Mouse (Mus musculus) kidney, adult 18-20 months (tissue): Measurements from ENCODE around the gene Pak7.
"Not testable (repeated sequence)": the region's sequence is repeated elsewhere in the genome, so short reads cannot be mapped to it uniquely, and the experiment has no call there.

Experiments
- DNase-seq: peaks from one replicate; pipeline ENCODE4 v3.0.0; 2021

The Pak7 gene

DNA sequence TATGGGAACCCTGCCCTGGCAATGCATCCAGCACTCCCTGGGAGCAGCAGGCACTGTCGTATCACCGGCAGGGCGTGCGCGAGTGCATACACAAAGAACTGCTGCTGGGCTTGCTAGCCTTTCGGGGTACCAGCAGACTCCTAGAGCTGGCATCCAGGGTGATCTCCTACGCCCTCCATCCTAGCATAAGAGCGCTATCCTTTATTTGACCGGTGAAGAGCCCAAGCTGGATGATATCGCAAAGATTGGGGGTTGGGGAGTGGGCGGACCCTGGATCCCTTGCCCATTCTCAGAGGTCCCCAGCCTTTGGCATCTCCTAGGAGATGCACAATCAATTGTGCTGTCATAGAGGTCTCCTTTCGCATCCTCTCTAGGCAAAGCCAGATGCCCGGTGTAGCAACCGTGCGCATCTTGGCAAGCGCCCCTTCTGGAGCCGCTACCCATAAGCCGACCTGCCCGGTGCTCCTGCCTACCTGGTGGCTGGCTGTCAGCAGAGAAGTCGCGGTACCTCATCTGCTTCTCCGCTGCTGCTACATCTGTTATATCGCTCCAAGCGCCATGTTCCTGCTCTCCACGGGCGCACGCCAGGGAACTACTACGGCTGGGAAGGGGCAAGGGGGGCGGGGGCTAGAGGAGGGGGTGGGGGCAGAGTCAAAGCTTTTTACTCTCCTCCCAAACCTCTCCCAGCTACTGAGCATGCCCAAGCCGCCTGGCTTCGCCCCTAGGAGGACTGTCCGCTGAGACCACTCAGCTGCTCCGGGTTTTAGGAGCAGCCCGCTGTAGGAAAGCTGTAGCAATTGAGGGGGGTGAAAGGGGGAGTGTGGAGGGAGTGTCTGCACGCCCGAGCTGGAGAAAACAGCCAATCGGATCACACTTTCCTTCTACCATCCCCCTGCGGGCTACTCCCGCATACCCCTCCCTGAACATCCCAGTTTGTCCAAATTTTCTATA, at the start of gene Pak7:
Gene Pak7 (minus strand): TSS at position 787 of the 951 bp plus-strand sequence.
- DNase-seq: no peak

DNA sequence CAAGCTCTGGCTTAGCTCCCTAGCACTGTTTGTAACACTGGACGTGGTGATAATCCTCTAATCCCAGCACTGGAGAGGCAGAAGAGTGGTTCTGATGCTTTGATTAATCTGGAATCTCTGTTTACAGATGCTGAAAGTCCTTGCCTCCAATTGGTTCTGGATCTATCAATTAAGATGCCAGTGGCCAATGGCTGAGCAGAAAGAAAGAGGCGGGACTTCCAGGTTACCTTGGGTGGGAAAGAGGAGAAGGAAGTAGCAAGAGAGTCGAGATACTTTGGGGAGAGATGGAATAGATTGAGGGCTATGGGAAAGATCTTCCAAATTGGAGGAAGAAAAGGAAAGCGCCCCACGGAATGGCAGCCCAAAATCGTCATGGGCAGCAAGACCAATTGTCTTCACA, 37.8 kb upstream of the Pak7 start:
- no peak for DNase-seq

DNA sequence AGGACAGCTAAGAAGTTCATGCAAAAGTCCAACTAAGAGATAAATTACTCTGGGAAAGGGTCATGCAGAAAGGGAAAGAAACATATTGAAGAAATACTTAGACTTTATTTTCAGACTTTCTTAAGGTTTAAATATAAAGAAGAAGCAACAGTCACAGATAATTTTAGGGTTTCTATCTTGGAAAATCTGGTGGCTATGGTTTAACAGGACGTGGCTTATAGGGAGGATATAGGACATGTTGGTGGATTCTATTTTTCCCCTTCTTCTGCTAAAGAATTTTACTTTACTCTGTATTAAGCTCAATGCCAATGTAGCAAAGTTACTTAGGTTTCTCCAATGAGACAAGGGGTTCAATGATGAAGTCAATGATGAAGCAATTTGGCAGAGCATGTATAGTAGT, 31.8 kb upstream of the Pak7 start:
- no peak for DNase-seq

DNA sequence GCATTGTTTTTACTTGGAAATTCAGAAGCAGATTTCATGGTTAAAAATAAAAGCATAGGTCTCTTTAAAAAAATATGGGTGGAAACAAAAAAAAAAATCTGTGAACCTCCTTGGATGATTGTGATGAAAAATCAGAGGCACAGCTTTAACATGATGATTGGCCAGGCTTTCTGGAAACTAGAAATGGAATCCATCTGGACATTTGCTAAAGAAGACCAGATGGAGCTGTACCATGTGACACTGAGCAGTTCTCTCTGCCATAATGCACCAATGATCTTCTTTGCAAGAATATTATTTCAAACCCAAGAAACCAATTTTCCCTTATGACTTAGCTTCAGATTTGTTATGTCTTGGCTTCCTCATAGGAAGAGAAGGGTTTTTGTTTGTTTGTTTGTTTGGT, 28.6 kb upstream of the Pak7 start:
- no peak for DNase-seq

DNA sequence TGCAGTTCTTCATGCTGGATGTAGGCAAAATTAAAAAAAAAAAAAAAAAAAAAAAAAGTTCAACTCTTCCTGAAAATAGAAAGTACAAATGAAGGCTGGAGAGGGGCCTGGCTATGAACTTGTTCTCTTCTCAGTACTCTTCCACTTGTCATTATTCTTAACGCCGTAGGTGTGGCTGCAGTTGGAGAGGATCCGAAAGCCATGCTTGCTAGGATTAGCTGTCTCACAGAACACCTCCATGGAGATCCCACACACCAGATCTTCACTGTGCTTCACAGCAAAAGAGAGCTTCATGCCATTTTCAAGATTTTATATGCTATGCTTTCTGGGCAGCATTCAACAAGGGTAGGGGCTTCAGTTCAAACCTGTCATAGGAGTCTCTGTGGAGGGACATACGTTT, 14.8 kb upstream of the Pak7 start:
- DNase-seq: no peak

DNA sequence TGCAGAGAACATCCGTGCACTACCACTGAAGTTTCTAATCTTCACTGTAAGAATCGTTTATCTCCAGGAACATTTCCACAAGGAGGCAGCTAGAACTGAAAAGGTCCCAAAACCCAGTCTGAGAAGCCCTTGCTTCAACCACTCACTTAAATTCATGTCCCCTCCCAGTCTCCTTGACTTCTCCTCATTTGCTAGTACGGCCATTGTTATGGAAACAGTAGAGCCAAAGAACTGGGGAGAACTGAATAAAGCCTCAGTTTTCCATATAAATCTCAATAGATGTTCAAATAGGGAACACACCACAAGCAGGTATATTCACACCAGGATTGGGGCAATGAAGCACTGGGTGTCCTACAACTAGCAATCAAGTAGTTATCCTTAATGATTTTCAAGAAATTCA, 12.4 kb downstream of the Pak7 start:
- DNase-seq: no peak

DNA sequence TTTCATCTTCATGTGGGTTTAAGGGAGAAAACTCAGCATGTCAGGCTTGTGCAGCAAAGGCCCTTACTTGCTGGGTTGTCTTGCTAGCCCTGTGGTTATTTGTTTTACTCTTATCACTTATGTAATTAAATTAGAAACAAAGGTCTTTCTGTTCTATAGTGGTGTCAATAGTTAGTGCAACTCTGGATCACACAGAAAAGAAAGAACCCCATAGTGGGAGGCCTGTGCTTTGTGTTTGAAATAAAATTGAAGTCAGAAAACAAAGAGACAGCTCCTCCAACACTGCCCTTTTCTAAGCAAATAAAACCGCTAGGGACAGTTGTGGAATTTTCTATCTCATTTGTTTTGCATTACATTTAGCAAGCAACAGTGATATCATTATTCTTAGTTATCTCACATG, 15.4 kb downstream of the Pak7 start:
- no peak for DNase-seq

DNA sequence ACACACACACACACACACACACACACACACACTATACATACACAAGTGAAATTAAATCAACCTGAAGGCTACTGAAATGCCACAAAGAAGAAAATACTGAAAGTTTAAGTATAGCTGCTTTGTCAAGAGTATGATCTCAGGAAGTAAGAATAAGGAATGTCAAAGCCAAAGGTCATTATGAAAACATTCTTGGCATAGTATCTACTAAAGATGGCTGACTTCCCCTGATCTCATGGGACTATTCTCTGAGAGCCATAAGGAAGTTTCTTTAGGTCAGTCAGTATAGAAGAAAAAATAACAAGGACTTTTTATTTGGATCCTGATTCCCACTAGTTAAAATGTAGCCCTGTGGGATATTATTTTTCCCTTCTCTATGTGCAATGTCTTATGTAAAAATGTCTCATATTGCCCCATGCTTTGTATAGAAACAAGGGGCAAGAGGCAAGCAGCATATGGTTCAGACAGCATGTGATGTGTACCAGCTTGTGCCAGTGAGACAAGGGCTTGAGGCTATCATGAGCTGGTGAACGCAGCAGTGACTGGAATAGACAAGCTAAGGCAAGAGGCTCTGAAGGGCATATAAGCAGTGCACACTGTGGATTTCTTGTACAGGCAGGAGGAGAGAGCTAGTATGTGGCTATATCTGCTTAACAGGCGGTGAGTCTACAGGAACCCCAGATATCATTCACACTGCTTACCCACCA, 36.2 kb downstream of the Pak7 start:
- no peak for DNase-seq

DNA sequence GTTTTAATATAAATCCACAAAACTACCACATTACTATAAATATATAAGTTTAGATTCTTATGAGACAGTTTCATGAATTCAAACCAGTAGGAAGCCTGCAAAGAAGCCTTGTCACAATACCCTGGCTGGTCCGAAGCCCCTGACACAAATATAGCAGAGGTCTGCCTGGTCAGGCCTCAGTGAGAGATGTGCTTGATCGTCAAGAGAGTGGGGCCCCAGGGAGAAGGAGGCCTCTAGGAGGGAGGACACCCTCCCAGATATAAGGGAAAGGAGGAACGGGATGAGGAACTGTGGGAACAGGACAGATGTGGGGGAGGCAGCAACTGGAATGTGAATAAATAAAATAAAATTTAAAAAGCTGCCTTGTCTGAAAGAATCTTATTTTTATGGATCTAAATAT, 37.3 kb downstream of the Pak7 start:
- no peak for DNase-seq

DNA sequence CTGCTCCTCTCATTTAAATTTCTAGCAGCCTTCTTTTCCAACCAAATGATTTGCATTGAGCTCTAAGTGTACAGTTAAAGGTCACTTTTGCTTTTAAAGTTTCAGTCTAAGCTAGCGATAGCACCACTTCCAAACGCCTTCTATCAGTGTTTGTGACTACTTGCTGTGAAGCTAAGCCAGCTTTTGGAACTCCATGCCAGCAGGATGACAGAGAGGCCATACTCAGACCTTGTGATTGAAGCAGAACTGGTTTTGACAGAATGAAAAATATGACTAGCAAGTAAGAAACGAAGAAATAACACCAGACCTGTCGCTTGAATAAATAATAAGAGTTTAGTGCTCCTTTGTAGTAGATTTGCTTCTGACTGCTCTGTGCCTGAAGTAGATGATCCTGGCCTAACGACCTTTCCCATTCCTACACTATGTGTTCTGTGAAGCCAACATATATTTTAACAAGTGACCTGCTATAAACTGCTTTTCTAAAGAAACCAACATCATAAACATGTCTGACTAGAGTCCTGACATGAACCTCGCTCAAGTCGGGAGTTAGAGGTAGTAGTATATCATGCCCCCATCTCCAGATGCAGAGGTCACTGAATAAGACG, 38.0 kb downstream of the Pak7 start:
- DNase-seq: no peak

DNA sequence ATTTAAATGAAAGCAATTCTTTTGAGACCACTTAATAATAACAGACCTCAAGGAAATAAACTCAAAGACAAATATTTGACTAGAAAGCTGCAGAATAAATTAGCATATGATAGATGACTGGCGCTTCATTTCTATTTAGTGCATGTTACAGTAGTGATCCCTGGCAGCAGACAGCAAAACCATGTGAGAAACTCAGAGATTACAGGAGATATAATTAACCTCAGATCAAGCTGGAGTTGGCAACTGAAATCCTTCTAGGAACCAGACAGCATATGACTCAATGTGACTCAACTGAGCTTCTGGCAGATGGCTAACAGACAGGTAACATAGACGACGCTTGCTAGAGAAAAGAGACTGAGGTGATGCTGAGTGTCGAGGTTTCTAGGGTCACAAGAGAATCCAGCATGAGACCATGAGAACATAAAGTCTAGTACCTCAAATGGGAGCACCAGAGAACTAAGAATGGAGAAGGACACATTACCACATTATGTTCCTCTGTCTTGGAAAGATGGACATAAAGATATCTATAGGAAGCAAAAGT, 43.5 kb downstream of the Pak7 start:
- DNase-seq: not testable (repeated sequence)

DNA sequence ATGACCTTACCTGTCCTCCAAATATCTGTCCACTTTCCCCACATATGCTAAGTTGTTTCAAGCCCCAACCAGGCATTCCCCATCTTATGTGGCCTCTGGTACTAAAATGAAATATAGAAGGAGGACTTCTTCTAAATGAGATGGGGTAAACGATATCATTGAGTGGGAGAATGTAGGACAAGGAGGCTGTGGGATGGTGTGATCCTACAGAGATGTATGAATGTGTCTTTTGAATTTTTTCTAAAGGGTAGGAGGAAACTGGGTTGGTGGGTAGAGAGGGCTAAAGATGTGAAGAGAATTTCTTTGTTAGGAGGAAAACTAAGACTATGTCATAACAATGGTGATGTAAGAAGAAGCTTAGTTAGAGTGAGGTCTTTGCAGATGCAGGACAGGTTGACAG, 57.8 kb downstream of the Pak7 start:
- no peak for DNase-seq

DNA sequence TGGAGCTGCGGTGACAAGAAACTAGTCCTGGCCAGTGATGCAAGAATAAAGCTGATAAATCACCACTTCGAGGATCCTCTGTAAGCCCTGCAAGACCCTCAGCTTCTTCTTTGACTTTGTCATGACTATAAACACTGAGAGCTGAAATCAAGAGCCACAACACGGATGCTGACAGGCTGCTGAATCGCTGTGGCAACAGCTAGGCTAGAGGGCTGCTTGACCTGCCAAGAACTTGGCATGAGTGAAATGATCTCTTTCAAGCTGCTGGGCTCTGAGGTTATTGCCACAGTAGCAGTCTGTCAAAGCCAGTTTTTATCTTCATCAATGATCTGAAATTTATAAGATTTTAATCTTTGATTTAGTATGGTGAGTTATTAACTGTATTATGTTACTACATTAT, 62.1 kb downstream of the Pak7 start:
- no peak for DNase-seq

DNA sequence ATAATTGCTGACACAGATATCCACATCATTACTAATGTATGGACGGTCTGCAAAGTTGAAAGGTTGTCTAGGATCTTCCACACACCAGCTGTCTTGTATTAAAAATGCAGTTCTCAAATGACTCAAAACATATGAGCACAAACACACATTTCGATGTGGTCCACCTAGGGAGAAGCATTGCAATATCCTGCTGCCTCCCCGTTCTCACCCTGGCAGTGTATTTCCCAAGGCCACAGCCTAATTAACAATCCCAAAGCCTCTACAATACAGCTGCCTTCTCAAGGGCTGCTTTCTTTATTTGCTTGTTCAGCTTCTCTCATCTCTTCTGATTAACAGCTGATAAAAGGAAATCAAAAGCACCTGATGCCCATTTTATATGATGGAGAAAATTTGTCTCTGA, 78.5 kb downstream of the Pak7 start:
- DNase-seq: no peak

DNA sequence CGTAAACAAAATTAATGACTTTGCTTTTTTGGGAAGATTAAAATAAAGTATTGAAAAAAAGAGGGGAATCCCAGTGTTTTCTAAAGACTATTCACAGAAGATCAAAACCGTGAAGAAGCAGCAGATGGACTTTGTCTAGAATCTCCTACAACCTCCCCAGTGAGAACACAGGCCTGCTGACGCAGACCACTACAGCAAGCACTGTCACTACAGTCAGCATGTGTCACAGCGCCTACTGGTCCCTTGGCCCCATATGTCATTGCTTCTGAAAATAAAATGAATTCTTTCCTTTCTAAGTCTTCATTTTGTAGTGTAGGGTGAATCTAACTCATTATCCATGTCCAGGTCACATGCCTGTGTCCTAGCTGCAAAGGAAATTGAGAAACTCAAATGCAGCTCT, 79.0 kb downstream of the Pak7 start:
- DNase-seq: no peak

DNA sequence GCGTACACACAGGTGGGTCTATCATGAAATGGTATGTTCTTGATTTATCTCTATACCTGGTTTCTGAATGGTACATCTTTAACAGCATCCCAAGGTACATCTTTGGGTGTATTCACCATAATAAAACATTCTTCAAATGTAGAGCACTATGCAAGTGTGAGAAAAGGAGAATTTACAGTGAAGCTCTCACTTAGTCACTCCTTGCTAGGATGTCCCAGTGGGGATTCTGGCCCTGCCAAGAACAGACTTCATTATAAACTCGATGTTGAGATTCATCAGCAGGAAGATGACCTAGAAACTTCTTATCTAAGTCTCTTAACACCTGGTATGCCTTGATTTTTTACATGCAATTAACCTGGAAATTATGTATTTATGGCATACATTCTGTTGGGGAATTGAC, 85.6 kb downstream of the Pak7 start:
- DNase-seq: no peak

DNA sequence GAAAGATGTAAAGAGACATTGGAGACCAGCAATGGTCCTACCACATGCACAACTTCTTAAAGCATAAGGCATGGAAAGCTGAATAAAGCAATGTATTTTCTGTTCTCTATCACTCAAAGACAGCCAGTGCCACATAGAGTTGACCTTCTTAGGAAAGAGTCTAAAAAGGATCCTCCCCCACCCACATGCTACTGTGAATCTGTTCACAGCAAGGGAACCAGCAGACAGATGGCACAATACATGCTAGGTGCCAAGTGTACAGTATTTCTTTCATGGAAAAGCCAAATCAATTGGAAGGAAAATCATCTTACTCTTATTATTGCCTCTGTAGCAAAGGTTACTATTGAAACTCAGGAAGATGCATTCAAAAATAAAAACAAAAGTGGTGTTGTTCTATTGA, 86.4 kb downstream of the Pak7 start:
- DNase-seq: no peak

DNA sequence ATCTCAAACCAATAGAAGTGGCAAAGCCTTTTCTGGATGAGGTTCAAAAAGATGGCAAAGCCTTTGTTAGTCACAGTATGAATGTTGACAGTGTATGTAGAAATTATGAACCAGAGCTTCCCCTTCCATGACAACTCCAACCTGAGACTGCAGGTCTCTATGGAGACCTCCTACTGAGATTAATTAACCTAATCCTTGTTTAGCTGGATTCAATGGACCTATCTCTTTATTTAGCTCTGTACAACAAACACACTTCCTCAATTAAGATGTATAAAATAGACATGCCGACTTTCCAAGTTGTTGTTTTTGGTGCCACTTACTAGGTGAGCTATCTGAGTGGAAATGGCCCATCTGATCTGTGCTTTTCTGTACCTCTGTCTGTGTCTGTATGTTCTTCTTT, 90.4 kb downstream of the Pak7 start:
- no peak for DNase-seq

DNA sequence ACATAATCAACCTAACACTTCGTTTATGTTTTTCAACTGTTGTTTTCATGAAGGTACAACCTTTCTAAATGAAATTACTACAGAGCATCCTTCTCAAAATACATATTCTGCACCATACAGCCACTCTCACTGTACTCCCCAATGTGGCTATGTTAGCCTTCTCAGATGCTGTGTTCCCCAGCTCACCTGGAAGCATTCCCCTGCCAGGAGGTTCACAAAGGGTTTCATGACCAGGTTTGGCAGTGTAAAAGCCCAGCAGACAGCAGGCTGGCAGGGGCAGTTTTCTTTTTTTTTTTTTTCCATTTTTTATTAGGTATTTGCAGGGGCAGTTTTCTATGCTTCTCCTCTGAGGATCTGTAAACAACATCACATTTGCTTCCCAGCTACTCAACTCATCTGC, 105.7 kb downstream of the Pak7 start:
- no peak for DNase-seq

DNA sequence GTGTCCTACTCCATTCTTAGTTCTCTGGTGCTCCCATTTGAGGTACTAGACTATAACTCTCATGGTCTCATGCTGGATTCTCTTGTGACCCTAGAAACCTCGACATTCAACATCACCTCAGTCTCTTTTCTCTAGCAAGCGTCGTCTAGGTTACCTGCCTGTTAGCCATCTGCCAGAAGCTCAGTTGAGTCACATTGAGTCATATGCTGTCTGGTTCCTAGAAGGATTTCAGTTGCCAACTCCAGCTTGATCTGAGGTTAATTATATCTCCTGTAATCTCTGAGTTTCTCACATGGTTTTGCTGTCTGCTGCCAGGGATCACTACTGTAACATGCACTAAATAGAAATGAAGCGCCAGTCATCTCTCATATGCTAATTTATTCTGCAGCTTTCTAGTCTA, 145.8 kb downstream of the Pak7 start:
- DNase-seq: not testable (repeated sequence)

DNA sequence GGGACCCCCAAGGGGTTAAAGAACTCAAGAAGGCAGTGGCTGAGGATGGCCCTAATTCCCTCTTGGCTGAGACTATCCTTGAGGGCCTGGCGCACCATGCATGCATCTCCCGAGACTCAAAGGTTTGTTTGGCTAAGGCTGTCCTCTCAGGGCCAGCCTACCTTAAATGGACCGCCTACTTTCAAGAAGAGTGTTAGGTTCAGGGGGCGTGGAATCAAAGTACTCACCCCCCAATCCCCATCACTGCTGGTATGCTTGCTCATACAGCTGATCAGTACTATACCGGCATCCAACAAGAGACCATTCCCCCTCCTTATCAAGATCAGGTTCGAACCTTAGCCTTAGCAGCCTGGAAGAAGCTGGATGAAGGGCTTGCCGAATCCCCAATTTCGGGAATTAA, 156.5 kb downstream of the Pak7 start:
- DNase-seq: no peak

DNA sequence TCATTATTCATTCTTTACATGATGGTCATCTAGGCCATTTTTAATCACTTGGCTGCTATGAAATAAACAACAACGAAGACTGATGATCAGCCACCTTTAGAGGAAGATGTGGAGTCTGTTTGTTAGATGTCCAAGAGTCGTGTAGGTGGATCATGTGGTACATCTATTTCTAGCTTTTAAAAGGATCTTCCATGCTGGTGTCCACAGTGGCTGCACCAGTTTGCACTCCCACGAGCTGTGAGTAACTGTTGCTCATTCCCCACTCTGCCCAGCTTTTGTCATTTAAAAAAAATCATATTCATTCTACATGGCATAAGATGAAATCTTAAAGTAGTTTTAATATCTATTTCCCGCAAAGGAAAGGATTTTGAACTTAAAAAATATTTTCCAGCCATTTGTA, 183.7 kb downstream of the Pak7 start:
- DNase-seq: no peak

DNA sequence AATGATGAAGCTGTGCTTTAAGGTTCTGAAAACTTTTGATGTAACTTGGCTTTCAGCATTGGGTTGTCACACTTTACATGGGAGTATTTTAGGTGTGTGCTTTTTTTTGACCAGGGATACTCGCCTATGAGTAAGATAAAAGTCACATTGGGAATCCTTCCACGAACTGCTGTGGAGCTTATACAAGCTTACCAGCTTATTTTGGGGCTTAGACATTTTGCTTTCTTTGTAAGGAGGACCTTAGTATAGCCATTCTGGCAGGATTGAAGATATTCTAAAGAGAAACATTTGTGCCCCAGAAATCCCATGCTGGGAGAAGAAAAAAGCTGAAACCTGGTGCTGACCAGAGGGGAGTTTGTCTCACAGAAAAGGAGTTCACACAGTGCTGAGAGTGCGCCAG, 212.7 kb downstream of the Pak7 start:
- DNase-seq: no peak

DNA sequence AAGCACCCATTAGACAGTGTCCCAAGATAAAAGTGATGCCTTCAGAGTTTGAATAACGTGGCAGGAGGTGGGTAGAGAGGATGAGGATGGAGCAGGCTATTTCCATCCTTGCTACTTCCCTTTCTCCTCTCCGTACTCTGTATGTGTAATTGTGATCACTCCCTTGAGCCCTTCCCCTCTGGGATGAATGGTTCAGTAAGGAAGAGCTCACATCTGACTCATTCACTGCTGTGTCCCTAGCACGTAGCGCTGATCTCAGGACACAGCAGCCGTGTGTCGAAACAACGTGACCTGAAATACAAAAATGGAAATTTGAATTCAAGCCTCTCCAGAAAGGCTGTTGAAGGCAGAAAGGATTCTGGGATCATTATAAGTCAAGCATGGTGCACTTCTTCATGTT, 237.0 kb downstream of the Pak7 start:
- DNase-seq: no peak
